Mouse (Mus musculus) liver, embryonic 14.5 days (tissue): ENCODE results near the gene Myo9b. TPM values are rescaled to one million over a fixed set of nuclear protein-coding genes. Genes with fewer than 3 reads are reported as not detected.
A peak's percentile ranks its signal among the peaks of the same experiment; 100 is the strongest.

Experiments used
- ATAC-seq: fragments of 200-750 bp; cut with Nextera tagmentation; 2 replicates; pipeline ENCODE4 v1.8.0; 2017; ENCODE audit warnings: moderate number of reproducible peaks, mild to moderate bottlenecking, moderate library complexity; ENCODE audit not compliant: insufficient read depth
- DNase-seq, 3 experiments: peaks; one replicate each; pipeline ENCODE4 v3.0.0-alpha.2; 2012 to 2013; ENCODE audit warnings: low read depth in 3 of 3, low spot score in 3 of 3
- H3K27ac ChIP-seq: fragments of 300-500 bp; sonication (generic); 2 replicates; pipeline ENCODE4 v1.5.1; 2014; ENCODE audit warnings: moderate library complexity, mild to moderate bottlenecking, control low read depth, inconsistent platforms
- H3K27me3 ChIP-seq: fragments of 300-500 bp; sonication (generic); 2 replicates; pipeline ENCODE4 v1.6.1; 2014; ENCODE audit warnings: mild to moderate bottlenecking, low read length, moderate library complexity; ENCODE audit not compliant: control insufficient read depth, insufficient read depth
- H3K36me3 ChIP-seq: fragments of 300-500 bp; sonication (generic); replicated peaks from 2 replicates; pipeline ENCODE4 v1.6.1; 2014; ENCODE audit warnings: low read depth; ENCODE audit not compliant: control insufficient read depth, insufficient read depth
- H3K4me1 ChIP-seq, 2 experiments: fragments of 200-500 bp in 1 of 2; fragments of 300-500 bp in 1 of 2; sonication (generic) in 1 of 2; replicated peaks; 2 replicates each; pipeline ENCODE4 v1.6.1; 2012 to 2014; ENCODE audit warnings: antibody characterized with exemption in 1 of 2, inconsistent platforms in 1 of 2, low read length in 1 of 2; ENCODE audit not compliant: control insufficient read depth in 2 of 2, insufficient read depth in 2 of 2
- H3K4me2 ChIP-seq: fragments of 300-500 bp; sonication (generic); 2 replicates; pipeline ENCODE4 v1.6.1; 2014; ENCODE audit warnings: low read depth, mild to moderate bottlenecking, control low read depth, moderate library complexity
- H3K4me3 ChIP-seq, 2 experiments: fragments of 200-500 bp in 1 of 2; fragments of 300-500 bp in 1 of 2; sonication (generic) in 1 of 2; 2 replicates each; pipeline ENCODE4 v1.5.1; 2012 to 2014; ENCODE audit warnings: low read depth in 2 of 2, low read length in 2 of 2, mild to moderate bottlenecking in 2 of 2, control low read depth in 1 of 2, inconsistent platforms in 1 of 2, moderate library complexity in 1 of 2; ENCODE audit not compliant: insufficient read depth in 1 of 2
- H3K9ac ChIP-seq: fragments of 300-500 bp; sonication (generic); replicated peaks from 2 replicates; pipeline ENCODE4 v1.6.1; 2014; ENCODE audit warnings: mild to moderate bottlenecking, control low read depth, moderate library complexity
- H3K9me3 ChIP-seq: fragments of 300-500 bp; sonication (generic); 2 replicates; pipeline ENCODE4 v1.6.1; 2016; ENCODE audit warnings: low read length, mixed read lengths; ENCODE audit not compliant: control insufficient read depth
- CTCF ChIP-seq: IDR thresholded peaks from 2 replicates; pipeline ENCODE4 v1.5.1; 2016; ENCODE audit warnings: antibody characterized with exemption, low read depth, control low read depth
- EP300 ChIP-seq: IDR thresholded peaks from 2 replicates; pipeline ENCODE4 v1.6.1; 2016; ENCODE audit warnings: antibody characterized with exemption, low read depth
- WGBS: fragments of 180-500 bp; shearing (Covaris S2); extraction: QIAGEN DNeasy Blood & Tissue Kit; methylation state at CpG from one replicate; pipeline ENCODE4 v1.1.7; 2014; ENCODE audit not compliant: insufficient replicate concordance; 5-methylcytosine and 5-hydroxymethylcytosine counted together
- polyA plus RNA-seq, 2 experiments: library from polyadenylated mRNA; depleted of rRNA in 1 of 2; stranded (reverse) in 1 of 2; unstranded in 1 of 2; fragments of >200 nt; fragmentation: Nextera tagmentation in 1 of 2; extraction: Ambion mirVana in 1 of 2; gene quantifications; 2 replicates each; pipeline versions ENCODE4 v1.2.1 to v1.2.3; 2012 to 2014

The Myo9b gene
- polyA plus RNA-seq, 2 experiments, result 5.8 to 6.4 TPM

DNA sequence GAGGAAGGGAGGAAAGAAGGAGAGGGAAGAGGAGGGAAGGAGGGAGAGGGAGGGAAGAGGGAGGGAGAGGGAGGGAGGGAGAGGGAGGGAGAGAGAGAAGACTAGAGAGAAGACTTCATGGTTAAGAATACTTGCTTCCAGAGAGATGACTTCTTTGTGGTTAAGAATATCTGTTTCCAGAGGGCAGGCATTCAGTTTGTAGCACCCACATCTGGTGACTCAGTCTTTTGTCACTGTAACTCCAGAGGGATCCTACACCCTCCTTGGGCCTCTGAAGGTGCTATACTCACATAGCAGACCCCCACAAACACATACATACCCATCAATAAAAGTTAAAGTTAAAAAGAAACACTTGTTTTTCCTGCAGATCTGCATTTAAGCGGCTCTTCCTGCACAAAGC is 79.0 kb downstream of the Myo9b start:
- Histone ChIP-seq H3K27ac (no peak overlapping the region), H3K27me3 (no peaks in the 10 kb centered on the region), H3K4me3 (no peak overlapping the region), H3K9ac (no peak overlapping the region), H3K36me3 (peaks cover 15% of the 10 kb centered on the region), H3K4me1 (no peaks in the 10 kb centered on the region), H3K9me3 (no peaks in the 10 kb centered on the region), H3K4me2 (no peak overlapping the region)
- ATAC-seq (no peak), DNase-seq (no peak)
- 79% methylated on average over 1 of the region's 1 CpGs for WGBS
- TF ChIP-seq EP300 (no peak), CTCF (no peak)

- ATAC-seq, result no peak
These were observed 85.5 kb downstream of the Myo9b start for GRCm38 (mm10) chr8:71358026-71358425.

GRCm38 (mm10) chr8:71366771-71367528 is 94.4 kb downstream of the Myo9b start, which contains the start of gene Use1:
Use1 (plus strand) TSS chr8:71366848.
- no peaks in the 10 kb centered on the region for H3K27me3 ChIP-seq
- under 1% methylated on average over 56 of the region's 56 CpGs for WGBS
- H3K4me1 ChIP-seq, result peaks cover 22 to 23% of the 10 kb centered on the region in 2 experiments
- peaks cover 2% of the 10 kb centered on the region for H3K36me3 ChIP-seq
- peak within 1 kb of the TSS; percentile 87 for H3K9ac ChIP-seq
- H3K4me3 ChIP-seq, result peak within 1 kb of the TSS; percentile 84 to 92
- TF ChIP-seq CTCF, result no peak
- TF ChIP-seq EP300, result no peak
- peak within 1 kb of the TSS; percentile 96 for H3K4me2 ChIP-seq
- DNase-seq, result peak; percentile 84 to 88 (median 86)
- H3K9me3 ChIP-seq, result no peaks in the 10 kb centered on the region
- ATAC-seq, result peak; percentile 70
- H3K27ac ChIP-seq, result peak within 1 kb of the TSS; percentile 88

More at GRCm38 (mm10) chr8:71358026-71358425, 85.5 kb downstream of the Myo9b start:
- H3K4me1 ChIP-seq, result no peaks in the 10 kb centered on the region
- H3K27me3 ChIP-seq, result no peaks in the 10 kb centered on the region
- no peak overlapping the region for H3K4me2 ChIP-seq
- peak; percentile 20; the same call in 1 of the 2 replicates for TF ChIP-seq CTCF
- no peak for TF ChIP-seq EP300
- peaks cover 6% of the 10 kb centered on the region for H3K36me3 ChIP-seq
- no peak for DNase-seq
- H3K9me3 ChIP-seq, result no peaks in the 10 kb centered on the region
- H3K9ac ChIP-seq, result no peak overlapping the region
- H3K27ac ChIP-seq, result no peak overlapping the region
- WGBS, result 73% methylated on average over 3 of the region's 3 CpGs
- no peak overlapping the region for H3K4me3 ChIP-seq

DNA sequence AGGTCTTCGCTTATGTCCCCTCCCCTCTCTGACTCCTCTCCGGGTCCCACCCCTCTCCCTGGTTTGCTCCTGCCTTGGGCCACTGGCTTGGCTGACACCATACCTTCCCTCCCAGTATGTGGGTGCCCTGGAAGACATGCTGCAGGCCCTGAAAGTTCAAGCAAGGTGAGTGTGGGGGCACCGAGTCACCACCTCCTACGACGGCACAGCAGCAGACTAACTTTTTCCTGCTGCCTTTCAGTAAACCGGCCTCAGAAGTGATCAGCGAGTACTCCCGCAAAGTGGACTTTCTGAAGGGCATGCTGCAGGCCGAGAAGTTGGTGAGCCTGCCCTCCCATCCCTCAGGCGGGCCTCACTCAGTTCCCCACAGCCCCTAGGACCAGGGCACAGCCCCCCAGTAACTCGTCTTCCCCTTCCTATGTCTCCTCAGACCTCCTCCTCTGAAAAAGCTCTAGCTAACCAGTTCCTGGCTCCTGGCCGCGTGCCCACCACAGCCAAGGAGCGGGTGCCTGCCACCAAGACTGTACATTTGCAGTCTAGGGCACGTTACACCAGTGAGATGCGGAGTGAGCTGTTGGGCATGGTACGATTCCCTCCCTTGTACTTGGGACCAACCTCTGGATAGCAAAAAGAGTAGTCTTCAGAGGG is 95.1 kb downstream of the Myo9b start:
- H3K9ac ChIP-seq, result peak overlapping the region; percentile 87
- H3K4me2 ChIP-seq, result peak overlapping the region; percentile 96
- H3K27ac ChIP-seq, result peak overlapping the region; percentile 88
- peaks cover 2% of the 10 kb centered on the region for H3K36me3 ChIP-seq
- 30% methylated on average over 17 of the region's 17 CpGs for WGBS
- H3K27me3 ChIP-seq, result no peaks in the 10 kb centered on the region
- peak overlapping the region; percentile 84 to 92 for H3K4me3 ChIP-seq
- DNase-seq (no peak), ATAC-seq (no peak)
- no peak for TF ChIP-seq CTCF
- no peak for TF ChIP-seq EP300
- H3K4me1 ChIP-seq, result peaks cover 22 to 23% of the 10 kb centered on the region in 2 experiments
- H3K9me3 ChIP-seq, result no peaks in the 10 kb centered on the region

- Histone ChIP-seq H3K4me3 (peak overlapping the region in 1 of 2 experiments; percentile 84; a peak in 1 of 4 replicates), H3K4me1 (peaks cover 22 to 23% of the 10 kb centered on the region in 2 experiments), H3K4me2 (peak overlapping the region; percentile 96)
These were observed 95.9 kb downstream of the Myo9b start for GRCm38 (mm10) chr8:71368366-71368765.

More at GRCm38 (mm10) chr8:71368366-71368765, 95.9 kb downstream of the Myo9b start:
- no peak for ATAC-seq
- Histone ChIP-seq H3K36me3 (peaks cover 2% of the 10 kb centered on the region), H3K9me3 (no peaks in the 10 kb centered on the region), H3K27ac (no peak overlapping the region; the same call in 1 of the 2 replicates), H3K9ac (no peak overlapping the region), H3K27me3 (no peaks in the 10 kb centered on the region)
- no peak for TF ChIP-seq CTCF
- TF ChIP-seq EP300, result no peak
- DNase-seq, result no peak
